Mouse (Mus musculus): ENCODE results near the gene Aire. TPM values are rescaled to one million over a fixed set of nuclear protein-coding genes. Genes with fewer than 3 reads are reported as not detected.

The Aire gene
- total and polyA plus RNA-seq, 2 experiments from 2014 or later = 0.05 to 0.99 TPM

DNA sequence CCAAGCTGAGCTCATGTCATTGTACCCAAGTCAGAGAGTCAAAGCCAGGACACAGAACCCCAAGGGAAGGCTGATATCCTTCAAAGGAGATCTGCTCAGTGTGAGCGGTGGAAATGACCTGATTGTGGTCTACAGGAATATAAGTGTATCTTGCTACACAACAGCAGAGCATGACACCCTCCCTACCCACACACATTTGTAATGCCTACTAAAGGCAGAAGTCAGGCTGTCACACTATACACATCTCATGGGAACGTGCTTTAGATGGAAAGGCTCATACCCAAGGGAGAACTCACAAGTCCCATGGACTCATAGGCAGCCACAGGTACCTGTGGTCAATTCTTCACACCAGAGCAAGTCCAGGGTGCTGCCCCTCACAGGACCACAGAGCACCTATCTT is 41.1 kb downstream of the Aire start:
- ATAC-seq = no peak

GRCm38 (mm10) chr10:78001796-78002195 is 41.6 kb downstream of the Aire start:
- Histone ChIP-seq H3K27me3 (ENCODE audit: insufficient read depth, low read length) (no peaks in the 10 kb centered on the region), H3K27ac (no peak overlapping the region), H3K36me3 (ENCODE audit: insufficient read depth, low read length) (peaks cover 44% of the 10 kb centered on the region), H3K4me2 (ENCODE audit: low read depth, low read length) (no peak overlapping the region), H3K4me1 (ENCODE audit: insufficient read depth, low read length) (0 out of 2 replicates have a peak, but pooled peaks cover 5% of the 10 kb centered on the region), H3K4me3 (ENCODE audit: low read length) (no peak overlapping the region), H3K9ac (replicated peaks; ENCODE audit: low read length) (no peak overlapping the region), H3K9me3 (ENCODE audit: low read length) (no peaks in the 10 kb centered on the region)
- DNase-seq (ENCODE audit: low spot score) (no peak), ATAC-seq (no peak; the same call in 1 of the 2 replicates)
- 79% methylated on average over 11 of the region's 11 CpGs for WGBS
- TF ChIP-seq CTCF (IDR thresholded peaks at IDR 0.05; ENCODE audit: low read depth) = no peak

More for the DNA sequence above, 41.1 kb downstream of the Aire start:
- WGBS = 95% methylated on average over 2 of the region's 2 CpGs
- Histone ChIP-seq H3K4me3 (ENCODE audit: low read length) (no peak overlapping the region), H3K9me3 (ENCODE audit: low read length) (no peaks in the 10 kb centered on the region), H3K27me3 (ENCODE audit: insufficient read depth, low read length) (no peaks in the 10 kb centered on the region), H3K27ac (no peak overlapping the region), H3K4me2 (ENCODE audit: low read depth, low read length) (no peak overlapping the region), H3K9ac (replicated peaks; ENCODE audit: low read length) (no peak overlapping the region), H3K36me3 (ENCODE audit: insufficient read depth, low read length) (peaks cover 42% of the 10 kb centered on the region), H3K4me1 (ENCODE audit: insufficient read depth, low read length) (0 out of 2 replicates have a peak, but pooled peaks cover 8% of the 10 kb centered on the region)
- TF ChIP-seq CTCF (IDR thresholded peaks at IDR 0.05; ENCODE audit: low read depth) = no peak
- DNase-seq (ENCODE audit: low spot score) = no peak

DNA sequence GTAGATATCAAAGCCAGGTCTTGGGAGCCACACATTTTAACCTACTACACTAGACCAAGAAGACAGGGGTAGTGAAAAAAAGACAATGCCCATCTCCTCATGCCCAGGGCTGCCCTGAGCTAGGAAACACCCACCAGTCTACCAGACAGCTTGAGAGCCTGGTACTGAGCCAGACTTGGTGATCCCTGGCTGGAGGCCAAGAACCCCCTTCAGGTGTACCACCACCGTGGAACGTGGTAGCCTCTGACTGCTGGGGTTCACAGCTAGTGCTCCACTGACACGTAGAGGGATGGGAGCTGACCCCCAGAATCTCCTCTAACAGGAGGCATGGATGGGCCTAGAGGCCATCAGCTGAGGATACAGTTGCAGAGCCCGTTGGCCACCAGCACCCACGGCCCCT is 43.2 kb downstream of the Aire start:
- Histone ChIP-seq H3K9ac (replicated peaks; ENCODE audit: low read length) (no peak overlapping the region), H3K9me3 (ENCODE audit: low read length) (no peaks in the 10 kb centered on the region), H3K27me3 (ENCODE audit: insufficient read depth, low read length) (no peaks in the 10 kb centered on the region), H3K27ac (no peak overlapping the region), H3K4me2 (ENCODE audit: low read depth, low read length) (no peak overlapping the region), H3K4me1 (ENCODE audit: insufficient read depth, low read length) (no peaks in the 10 kb centered on the region), H3K4me3 (ENCODE audit: low read length) (no peak overlapping the region), H3K36me3 (ENCODE audit: insufficient read depth, low read length) (peaks cover 53% of the 10 kb centered on the region)
- ATAC-seq = no peak
- DNase-seq (ENCODE audit: low spot score) = no peak
- WGBS = 85% methylated on average over 5 of the region's 5 CpGs
- no peak for TF ChIP-seq CTCF (IDR thresholded peaks at IDR 0.05; ENCODE audit: low read depth)

GRCm38 (mm10) chr10:77995639-77996038 is 47.8 kb downstream of the Aire start:
- H3K36me3 ChIP-seq (ENCODE audit: insufficient read depth, low read length) = peaks cover 56% of the 10 kb centered on the region
- ATAC-seq = no peak

GRCm38 (mm10) chr10:77985775-77986174 is 57.6 kb downstream of the Aire start:
- Histone ChIP-seq H3K4me3 (ENCODE audit: low read length) (no peak overlapping the region), H3K36me3 (ENCODE audit: insufficient read depth, low read length) (peaks cover 35% of the 10 kb centered on the region), H3K9me3 (ENCODE audit: low read length) (no peaks in the 10 kb centered on the region), H3K27ac (no peak overlapping the region), H3K9ac (replicated peaks; ENCODE audit: low read length) (no peak overlapping the region), H3K4me2 (ENCODE audit: low read depth, low read length) (no peak overlapping the region), H3K4me1 (ENCODE audit: insufficient read depth, low read length) (no peaks in the 10 kb centered on the region), H3K27me3 (ENCODE audit: insufficient read depth, low read length) (no peaks in the 10 kb centered on the region)
- ATAC-seq = no peak
- DNase-seq (ENCODE audit: low spot score) = no peak
- WGBS = 77% methylated on average over 5 of the region's 5 CpGs
- no peak for TF ChIP-seq CTCF (IDR thresholded peaks at IDR 0.05; ENCODE audit: low read depth)

More at GRCm38 (mm10) chr10:77995639-77996038, 47.8 kb downstream of the Aire start:
- Histone ChIP-seq H3K4me3 (ENCODE audit: low read length) (no peak overlapping the region), H3K4me1 (ENCODE audit: insufficient read depth, low read length) (no peaks in the 10 kb centered on the region), H3K27me3 (ENCODE audit: insufficient read depth, low read length) (no peaks in the 10 kb centered on the region), H3K4me2 (ENCODE audit: low read depth, low read length) (no peak overlapping the region), H3K9me3 (ENCODE audit: low read length) (no peaks in the 10 kb centered on the region), H3K27ac (no peak overlapping the region), H3K9ac (replicated peaks; ENCODE audit: low read length) (no peak overlapping the region)
- DNase-seq (ENCODE audit: low spot score) = no peak
- TF ChIP-seq CTCF (IDR thresholded peaks at IDR 0.05; ENCODE audit: low read depth) = no peak
- WGBS = 82% methylated on average over 3 of the region's 3 CpGs

GRCm38 (mm10) chr10:77984660-77985059 is 58.8 kb downstream of the Aire start:
- WGBS = 4% methylated on average over 4 of the region's 4 CpGs
- ATAC-seq = peak; percentile 70
- no peaks in the 10 kb centered on the region for H3K27me3 ChIP-seq (ENCODE audit: insufficient read depth, low read length)
- H3K4me2 ChIP-seq (ENCODE audit: low read depth, low read length) = no peak overlapping the region
- peaks cover 25% of the 10 kb centered on the region for H3K36me3 ChIP-seq (ENCODE audit: insufficient read depth, low read length)
- TF ChIP-seq CTCF (IDR thresholded peaks at IDR 0.05; ENCODE audit: low read depth) = peak; percentile 93
- no peak overlapping the region for H3K4me3 ChIP-seq (ENCODE audit: low read length)
- H3K9ac ChIP-seq (replicated peaks; ENCODE audit: low read length) = no peak overlapping the region
- no peak overlapping the region for H3K27ac ChIP-seq
- H3K4me1 ChIP-seq (ENCODE audit: insufficient read depth, low read length) = no peaks in the 10 kb centered on the region
- DNase-seq (ENCODE audit: low spot score) = peak; percentile 89
- no peaks in the 10 kb centered on the region for H3K9me3 ChIP-seq (ENCODE audit: low read length)

Other genes with a start within 250 kb of the Aire start
- gene Gm9639, start 248.5 kb downstream of the Aire start, total RNA-seq (2014; rRNA removed) = not detected in 2 replicates
- gene Gm9639, start 248.5 kb downstream of the Aire start, polyA plus RNA-seq (2015; fragmentation: Nextera tagmentation; extraction: Ambion mirVana) = not detected in 2 replicates
- gene Gm19668, start 244.5 kb downstream of the Aire start, total RNA-seq (2014; rRNA removed) = not detected in 2 replicates
- gene Gm19668, start 244.5 kb downstream of the Aire start, polyA plus RNA-seq (2015; fragmentation: Nextera tagmentation; extraction: Ambion mirVana) = not detected in 2 replicates
- gene Gm9507, start 231.8 kb downstream of the Aire start, total RNA-seq (2014; rRNA removed) = not detected in 2 replicates
- not detected in 2 replicates for gene Gm9507, start 231.8 kb downstream of the Aire start, polyA plus RNA-seq (2015; fragmentation: Nextera tagmentation; extraction: Ambion mirVana)
- not detected in 2 replicates for gene Gm2696, start 228.9 kb downstream of the Aire start, total RNA-seq (2014; rRNA removed)
- not detected in 2 replicates for gene Gm2696, start 228.9 kb downstream of the Aire start, polyA plus RNA-seq (2015; fragmentation: Nextera tagmentation; extraction: Ambion mirVana)
- not detected in 2 replicates for gene Krtap10-4, start 216.5 kb downstream of the Aire start, total RNA-seq (2014; rRNA removed)
- gene Krtap10-4, start 216.5 kb downstream of the Aire start, polyA plus RNA-seq (2015; fragmentation: Nextera tagmentation; extraction: Ambion mirVana) = not detected in 2 replicates
- not detected in 2 replicates for gene Krtap10-10, start 207.7 kb downstream of the Aire start, total RNA-seq (2014; rRNA removed)
- gene Krtap10-10, start 207.7 kb downstream of the Aire start, polyA plus RNA-seq (2015; fragmentation: Nextera tagmentation; extraction: Ambion mirVana) = not detected in 2 replicates
- gene Gm36176, start 196.8 kb downstream of the Aire start, total RNA-seq (2014; rRNA removed) = not detected in 2 replicates
- gene Gm36176, start 196.8 kb downstream of the Aire start, polyA plus RNA-seq (2015; fragmentation: Nextera tagmentation; extraction: Ambion mirVana) = not detected in 2 replicates
- not detected in 2 replicates for gene Gm10318, start 190.8 kb downstream of the Aire start, total RNA-seq (2014; rRNA removed)
- gene Gm10318, start 190.8 kb downstream of the Aire start, polyA plus RNA-seq (2015; fragmentation: Nextera tagmentation; extraction: Ambion mirVana) = not detected in 2 replicates
- not detected in 2 replicates for gene Gm3285, start 181.6 kb downstream of the Aire start, total RNA-seq (2014; rRNA removed)
- not detected in 2 replicates for gene Gm3285, start 181.6 kb downstream of the Aire start, polyA plus RNA-seq (2015; fragmentation: Nextera tagmentation; extraction: Ambion mirVana)
- 27.8 and 31.4 TPM in 2 replicates for gene Lrrc3, start 141.1 kb downstream of the Aire start, total RNA-seq (2014; rRNA removed)
- gene Lrrc3, start 141.1 kb downstream of the Aire start, polyA plus RNA-seq (2015; fragmentation: Nextera tagmentation; extraction: Ambion mirVana) = 22.1 and 24.3 TPM in 2 replicates
- gene Trpm2, start 73.0 kb downstream of the Aire start, total RNA-seq (2014; rRNA removed) = 6.5 and 9.1 TPM in 2 replicates
- 4.6 and 6.8 TPM in 2 replicates for gene Trpm2, start 73.0 kb downstream of the Aire start, polyA plus RNA-seq (2015; fragmentation: Nextera tagmentation; extraction: Ambion mirVana)
- gene 1810043G02Rik, start 65.1 kb downstream of the Aire start, total RNA-seq (2014; rRNA removed) = 72.0 and 75.7 TPM in 2 replicates
- gene 1810043G02Rik, start 65.1 kb downstream of the Aire start, polyA plus RNA-seq (2015; fragmentation: Nextera tagmentation; extraction: Ambion mirVana) = 58.5 and 60.4 TPM in 2 replicates
- gene Pfkl, start 33.5 kb downstream of the Aire start, total RNA-seq (2014; rRNA removed) = 183 and 208 TPM in 2 replicates
- gene Pfkl, start 33.5 kb downstream of the Aire start, polyA plus RNA-seq (2015; fragmentation: Nextera tagmentation; extraction: Ambion mirVana) = 96.5 and 101 TPM in 2 replicates
- gene Dnmt3l, start 1.7 kb downstream of the Aire start, total RNA-seq (2014; rRNA removed) = 0.63 TPM in 1 of 2 replicates, not detected in the other
- 0.13 and 0.44 TPM in 2 replicates for gene Dnmt3l, start 1.7 kb downstream of the Aire start, polyA plus RNA-seq (2015; fragmentation: Nextera tagmentation; extraction: Ambion mirVana)
- gene Icosl, start 25.7 kb upstream of the Aire start, total RNA-seq (2014; rRNA removed) = 5.1 and 5.3 TPM in 2 replicates
- gene Icosl, start 25.7 kb upstream of the Aire start, polyA plus RNA-seq (2015; fragmentation: Nextera tagmentation; extraction: Ambion mirVana) = 1.7 and 1.8 TPM in 2 replicates
- 110 and 115 TPM in 2 replicates for gene D10Jhu81e, start 126.2 kb upstream of the Aire start, total RNA-seq (2014; rRNA removed)
- 31.5 and 32.2 TPM in 2 replicates for gene D10Jhu81e, start 126.2 kb upstream of the Aire start, polyA plus RNA-seq (2015; fragmentation: Nextera tagmentation; extraction: Ambion mirVana)
- 18.5 and 22.4 TPM in 2 replicates for gene Pwp2, start 141.5 kb upstream of the Aire start, total RNA-seq (2014; rRNA removed)
- gene Pwp2, start 141.5 kb upstream of the Aire start, polyA plus RNA-seq (2015; fragmentation: Nextera tagmentation; extraction: Ambion mirVana) = 11.3 and 11.7 TPM in 2 replicates
- gene Trappc10, start 201.0 kb upstream of the Aire start, total RNA-seq (2014; rRNA removed) = 87.2 and 96.9 TPM in 2 replicates
- gene Trappc10, start 201.0 kb upstream of the Aire start, polyA plus RNA-seq (2015; fragmentation: Nextera tagmentation; extraction: Ambion mirVana) = 40.3 and 42.2 TPM in 2 replicates